Mouse (Mus musculus) left cerebral cortex, postnatal 4 days (tissue): ENCODE results near the gene Epha2. TPM values are rescaled to one million over a fixed set of nuclear protein-coding genes. Genes with fewer than 3 reads are reported as not detected.

Source experiments
- DNase-seq: peaks from one replicate; pipeline ENCODE4 v3.0.0-alpha.2; 2022
- intact Hi-C: fragments of 180-260 bp; cut with DNase I; formaldehyde crosslinking; loops from one replicate; pipeline ENCODE4 v1.15.1; 2025
- total RNA-seq, 2 experiments: library from RNA; stranded (reverse); gene quantifications; 2 replicates each; pipeline ENCODE4 v1.2.3; 2021

Epha2 gene
- total RNA-seq, 2 experiments from 2014 or later, result 1.6 TPM

DNA sequence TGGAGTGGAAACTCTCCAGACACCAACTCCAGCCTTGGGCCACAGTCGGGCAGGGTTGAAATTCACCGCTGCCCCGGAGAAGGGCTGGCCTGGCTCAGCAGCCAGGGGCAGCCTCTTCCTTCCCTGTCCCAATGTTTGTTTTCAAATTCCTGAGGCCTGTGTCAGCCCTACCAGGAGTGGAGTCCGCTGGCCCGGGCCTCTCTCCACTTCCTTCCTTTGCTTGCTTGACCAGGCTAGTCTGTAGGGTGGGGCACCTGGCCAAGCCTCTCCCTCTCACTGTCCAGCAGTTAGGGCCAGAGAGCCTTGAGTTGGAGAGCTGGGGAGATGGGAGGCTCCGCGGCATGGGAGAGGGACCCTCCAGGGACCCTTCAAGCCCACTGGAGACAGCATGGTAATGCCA, 22.9 kb upstream of the Epha2 start:
- DNase-seq, result no peak
- intact Hi-C loops, result no loop called here

DNA sequence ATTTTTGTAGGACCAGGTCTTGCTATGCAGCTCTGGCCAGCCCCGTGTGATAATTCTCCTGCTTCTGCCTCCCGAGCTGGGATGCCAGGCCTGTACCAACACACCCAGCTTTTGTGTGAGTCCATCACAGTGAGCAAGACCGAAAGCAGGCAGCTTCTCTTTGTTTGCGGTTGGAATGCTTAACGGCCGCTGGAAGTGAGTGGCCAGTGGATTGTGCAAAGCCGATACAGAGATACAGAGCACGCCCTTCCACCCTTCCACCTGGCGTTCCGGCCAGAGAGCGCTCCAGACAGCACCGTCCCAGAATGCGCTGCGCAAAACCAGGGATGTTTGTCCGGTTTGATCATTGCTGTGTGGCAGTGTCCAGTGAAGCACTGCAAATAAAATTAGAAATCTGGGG, 21.7 kb upstream of the Epha2 start:
- intact Hi-C loops, result no loop called here
- DNase-seq, result no peak

GRCm38 (mm10) chr4:141279783-141280182, 21.3 kb upstream of the Epha2 start:
- no peak for DNase-seq
- intact Hi-C loops, result no loop called here

- intact Hi-C loops, result no loop called here
- no peak for DNase-seq
These were observed 20.6 kb upstream of the Epha2 start for GRCm38 (mm10) chr4:141280471-141280870.

DNA sequence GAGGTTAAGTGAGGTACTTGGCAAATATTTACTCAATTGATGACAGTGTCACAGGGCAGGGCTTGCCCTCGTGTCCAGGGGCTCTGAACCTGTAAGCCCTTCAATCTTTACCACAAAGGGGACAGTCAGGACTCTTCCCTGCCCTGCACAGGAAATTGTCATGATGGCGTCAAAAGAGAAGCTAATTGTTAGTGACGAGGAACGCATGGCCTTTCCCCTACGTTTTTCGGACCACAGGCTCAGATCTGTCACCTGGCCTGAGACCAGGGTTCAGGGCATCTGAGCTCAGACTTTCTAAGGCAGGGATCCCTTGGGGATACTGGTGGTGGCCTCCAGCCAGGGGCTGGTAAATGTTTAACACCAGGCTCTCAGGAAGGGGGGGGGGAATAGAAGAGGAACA, 19.9 kb upstream of the Epha2 start:
- DNase-seq, result no peak
- intact Hi-C loops, result no loop called here

DNA sequence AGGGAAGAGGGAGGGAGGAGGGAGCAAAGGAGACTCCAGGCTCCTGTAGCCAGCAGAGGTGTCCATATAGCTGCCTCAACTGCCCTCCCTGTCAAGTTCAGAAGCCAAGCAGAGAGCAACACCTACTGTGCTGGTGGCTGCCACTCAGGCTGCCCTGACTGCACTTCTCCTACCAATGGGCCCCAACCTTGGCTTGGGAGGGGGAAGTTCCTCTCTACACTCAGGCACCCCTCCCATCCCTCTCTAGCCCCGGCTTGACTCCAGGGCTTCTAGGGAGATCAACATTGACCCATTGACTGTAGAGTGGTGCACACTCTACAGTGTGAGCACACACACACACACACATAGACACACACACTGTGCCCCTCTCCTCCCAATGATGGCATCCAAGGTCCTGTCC, 19.5 kb upstream of the Epha2 start:
- no peak for DNase-seq
- intact Hi-C loops, result no loop called here

DNA sequence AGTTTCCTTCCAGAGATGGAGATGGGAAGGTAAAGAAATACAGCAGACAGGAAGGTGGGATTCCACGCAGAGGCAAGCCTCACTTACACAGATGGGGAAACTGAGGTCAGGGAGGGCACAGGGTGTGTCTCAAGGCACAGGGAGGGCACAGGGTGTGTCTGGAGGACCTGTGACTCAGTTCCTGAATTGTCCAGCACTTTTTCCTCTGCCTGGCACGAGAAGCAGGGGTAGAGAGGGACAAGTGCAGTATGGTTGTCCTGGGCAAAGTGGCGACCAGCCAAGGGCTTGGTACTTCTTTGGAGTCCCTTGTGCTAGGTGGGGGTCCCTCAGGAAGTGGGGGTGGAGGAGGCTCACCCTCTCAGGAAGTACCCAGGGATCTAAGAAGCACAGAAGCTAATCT, 19.0 kb upstream of the Epha2 start:
- intact Hi-C loops, result no loop called here
- DNase-seq, result no peak

- intact Hi-C loops, result no loop called here
- DNase-seq, result no peak
These were observed 18.4 kb upstream of the Epha2 start for GRCm38 (mm10) chr4:141282623-141283022.

DNA sequence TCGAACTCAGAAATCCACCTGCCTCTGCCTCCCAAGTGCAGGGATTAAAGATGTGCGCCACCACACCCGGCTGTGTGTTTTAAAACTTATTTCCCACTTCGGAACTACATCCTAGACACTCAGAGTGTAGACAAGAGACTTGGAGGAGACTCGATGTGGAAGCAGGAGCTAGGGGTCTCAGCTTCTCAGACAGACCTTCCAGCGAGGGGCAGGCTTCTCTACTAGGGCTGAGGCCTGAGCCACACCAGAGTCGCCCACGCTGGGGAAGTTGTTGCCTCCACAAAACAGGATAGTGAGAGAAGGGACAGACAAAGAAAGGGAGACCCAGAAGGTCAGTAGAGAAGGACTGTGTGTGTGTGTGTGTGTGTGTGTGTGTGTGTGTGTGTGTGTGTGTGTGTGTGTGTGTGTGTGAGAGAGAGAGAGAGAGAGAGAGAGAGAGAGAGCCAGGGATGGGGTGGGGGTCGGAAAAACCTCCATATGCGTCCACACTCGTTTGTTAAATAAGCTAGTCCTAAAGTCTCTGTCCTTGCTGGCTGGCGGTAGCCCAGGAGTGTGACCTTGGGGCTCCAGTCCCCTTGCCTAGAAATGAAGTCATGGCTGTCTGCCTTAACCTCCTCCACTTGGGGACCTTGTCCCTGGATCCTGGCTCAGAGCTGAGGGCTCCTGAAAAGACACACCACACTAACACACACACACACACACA, 17.7 kb upstream of the Epha2 start:
- no peak for DNase-seq
- intact Hi-C loops, result no loop called here

GRCm38 (mm10) chr4:141283879-141284411, 17.1 kb upstream of the Epha2 start:
- intact Hi-C loops, result no loop called here
- DNase-seq, result no peak

DNA sequence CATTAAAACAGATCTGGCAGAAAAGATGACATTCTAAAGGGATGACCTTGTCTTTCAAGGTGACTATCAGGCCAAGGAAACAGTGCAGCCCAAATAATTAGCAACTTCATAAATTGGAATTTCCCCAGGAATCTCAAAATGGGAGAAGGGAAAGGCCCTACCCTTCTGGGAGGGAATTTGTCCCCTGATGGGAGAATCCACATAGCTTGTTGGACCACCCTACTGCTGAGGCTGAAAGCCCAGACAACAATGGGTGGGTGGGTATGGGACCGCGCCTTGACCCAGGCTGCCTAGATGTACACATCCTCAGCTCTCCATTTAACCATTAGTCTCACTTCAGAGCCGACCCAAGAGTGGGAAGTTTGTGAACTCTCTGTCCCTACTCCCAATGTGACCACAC, 16.6 kb upstream of the Epha2 start:
- DNase-seq, result no peak
- intact Hi-C loops, result no loop called here

DNA sequence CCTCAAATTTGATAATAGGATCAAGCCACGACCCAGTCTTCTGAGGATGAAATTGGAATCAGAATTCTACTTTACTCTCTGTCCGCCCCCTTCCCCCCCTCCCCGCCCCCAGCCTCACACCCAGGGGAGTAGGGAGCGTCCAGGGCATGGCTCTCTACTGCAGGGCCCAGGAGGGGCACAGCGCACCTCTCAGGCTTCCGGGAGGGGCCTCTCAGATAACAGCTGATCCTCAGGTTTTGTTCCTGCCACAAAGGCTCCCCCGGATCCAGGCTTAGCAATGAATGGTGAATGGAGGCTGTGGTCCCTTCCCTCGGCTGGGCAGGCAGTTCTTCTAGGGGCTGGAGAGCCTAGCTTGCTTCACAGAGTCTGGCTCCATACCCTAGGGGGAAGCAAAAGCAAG, 15.9 kb upstream of the Epha2 start:
- no peak for DNase-seq
- intact Hi-C loops, result no loop called here

DNA sequence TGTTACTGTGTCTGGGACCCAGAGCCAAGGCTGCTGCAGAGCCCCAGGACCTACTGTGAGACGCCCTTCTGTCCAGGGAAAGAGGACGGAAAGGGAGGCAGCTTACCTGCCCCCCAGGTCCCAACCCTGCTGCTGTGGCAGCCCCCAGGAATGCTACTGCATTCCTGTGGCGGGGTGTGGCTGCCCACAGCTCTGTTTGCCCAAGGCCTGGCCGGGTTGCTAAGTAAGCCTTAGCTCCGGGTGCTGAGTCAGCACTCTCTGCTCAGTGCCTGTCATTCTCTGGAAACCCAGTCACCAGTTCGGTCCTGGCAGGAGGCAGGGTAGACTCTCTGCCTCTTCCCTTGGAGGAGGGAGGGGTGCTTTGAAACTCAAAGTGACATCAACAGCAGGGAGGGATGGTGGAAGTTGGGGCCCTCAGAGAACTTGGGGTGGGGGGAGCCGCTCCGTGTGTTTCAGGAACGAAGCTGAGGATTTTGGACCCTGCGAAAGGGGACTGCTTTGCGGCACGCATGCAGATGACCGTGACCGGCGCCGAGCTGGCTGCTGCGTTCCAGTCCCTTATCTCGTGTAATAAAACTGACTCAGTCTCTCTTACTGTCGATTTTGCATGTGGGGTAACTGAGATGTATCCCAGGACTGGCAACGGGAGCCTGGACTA, 14.1 kb upstream of the Epha2 start:
- intact Hi-C loops, result no loop called here
- DNase-seq, result no peak

GRCm38 (mm10) chr4:141287518-141288004, 13.5 kb upstream of the Epha2 start:
- intact Hi-C loops, result no loop called here
- no peak for DNase-seq

DNA sequence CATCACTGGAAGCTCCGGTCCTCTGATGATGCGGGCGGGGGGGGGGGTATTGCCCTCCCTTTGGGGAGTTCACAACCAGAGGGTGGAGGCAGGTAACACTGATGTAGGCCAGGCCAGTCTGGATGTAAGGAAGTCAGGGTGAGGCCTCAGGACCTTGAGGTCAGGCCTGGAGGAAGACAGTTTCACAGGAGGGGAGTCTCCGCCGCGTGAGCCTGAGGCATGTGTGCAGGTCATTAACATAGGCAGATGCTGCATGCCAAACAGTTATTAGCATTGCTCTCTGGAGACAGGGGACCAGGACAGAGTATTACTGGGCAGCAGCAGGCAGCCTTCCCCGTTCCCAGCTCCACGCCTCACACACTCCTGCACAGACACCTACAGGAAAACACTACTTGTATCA, 12.9 kb upstream of the Epha2 start:
- intact Hi-C loops, result no loop called here
- DNase-seq, result no peak

DNA sequence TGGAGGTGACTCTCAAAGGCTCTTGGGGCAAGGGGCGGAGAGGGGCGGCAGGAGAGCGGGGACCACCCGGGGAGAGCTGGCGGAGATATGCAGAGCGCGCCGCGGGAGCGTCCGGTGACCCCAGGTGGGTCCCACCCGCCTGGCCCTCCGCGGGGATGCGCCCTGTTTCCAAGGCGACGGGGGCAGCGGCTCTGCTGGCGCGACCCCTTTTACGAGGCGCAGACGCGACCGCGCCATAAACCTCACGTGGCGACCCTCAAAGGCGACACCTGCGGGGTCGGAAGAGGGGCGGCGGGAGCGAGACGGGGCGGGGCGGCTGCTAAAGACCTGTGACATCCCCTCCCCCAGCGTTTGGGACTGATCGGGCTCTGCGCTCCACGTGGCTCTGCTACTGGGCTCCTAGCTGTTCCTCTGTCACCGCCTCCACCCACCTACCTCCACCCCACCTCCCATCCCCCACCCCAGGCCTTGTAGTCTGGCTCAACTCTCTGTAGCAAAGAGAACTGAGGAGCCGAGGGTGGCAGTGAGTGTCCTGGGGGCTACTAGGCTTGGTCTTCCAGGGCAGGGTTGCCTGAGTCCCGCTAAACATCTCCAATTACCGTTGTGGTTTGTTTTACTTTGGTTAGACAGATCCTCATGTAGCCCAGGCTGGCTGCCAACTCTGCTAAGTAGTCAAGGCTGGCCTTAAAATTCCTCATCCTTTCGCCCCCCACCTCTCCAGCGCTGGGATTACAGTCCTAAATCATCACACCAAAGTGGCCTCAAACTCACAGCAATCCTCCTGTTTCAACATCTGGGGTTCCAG, 9.3 kb upstream of the Epha2 start:
- DNase-seq, result no peak
- intact Hi-C loops, result no loop called here

GRCm38 (mm10) chr4:141295774-141296186, 5.3 kb upstream of the Epha2 start:
- intact Hi-C loops, result no loop called here
- DNase-seq, result no peak

GRCm38 (mm10) chr4:141297934-141298333, 3.1 kb upstream of the Epha2 start:
- no peak for DNase-seq
- intact Hi-C loops, result no loop called here

GRCm38 (mm10) chr4:141299356-141299755, 1.7 kb upstream of the Epha2 start:
- intact Hi-C loops, result no loop called here
- no peak for DNase-seq

DNA sequence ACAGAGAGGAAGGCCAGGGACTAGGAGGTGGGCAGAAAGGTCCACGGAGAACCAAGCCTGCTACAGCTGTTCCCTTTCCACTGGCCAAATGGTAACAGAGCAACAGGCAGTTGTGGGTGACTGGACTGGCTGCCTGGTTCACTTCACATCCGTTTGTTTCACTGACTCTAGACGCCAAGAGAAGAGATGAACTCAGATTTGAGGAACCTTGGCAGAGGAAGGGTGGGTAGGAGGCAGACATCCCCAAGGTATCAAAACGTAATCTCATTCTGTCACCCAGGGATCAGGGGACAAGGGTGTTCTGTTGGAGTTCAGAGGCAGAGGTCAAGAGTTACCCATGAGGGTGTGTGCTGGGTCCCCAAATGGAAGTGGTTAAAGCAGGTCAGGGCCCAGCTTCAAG, 844 bp upstream of the Epha2 start:
- no peak for DNase-seq

DNA sequence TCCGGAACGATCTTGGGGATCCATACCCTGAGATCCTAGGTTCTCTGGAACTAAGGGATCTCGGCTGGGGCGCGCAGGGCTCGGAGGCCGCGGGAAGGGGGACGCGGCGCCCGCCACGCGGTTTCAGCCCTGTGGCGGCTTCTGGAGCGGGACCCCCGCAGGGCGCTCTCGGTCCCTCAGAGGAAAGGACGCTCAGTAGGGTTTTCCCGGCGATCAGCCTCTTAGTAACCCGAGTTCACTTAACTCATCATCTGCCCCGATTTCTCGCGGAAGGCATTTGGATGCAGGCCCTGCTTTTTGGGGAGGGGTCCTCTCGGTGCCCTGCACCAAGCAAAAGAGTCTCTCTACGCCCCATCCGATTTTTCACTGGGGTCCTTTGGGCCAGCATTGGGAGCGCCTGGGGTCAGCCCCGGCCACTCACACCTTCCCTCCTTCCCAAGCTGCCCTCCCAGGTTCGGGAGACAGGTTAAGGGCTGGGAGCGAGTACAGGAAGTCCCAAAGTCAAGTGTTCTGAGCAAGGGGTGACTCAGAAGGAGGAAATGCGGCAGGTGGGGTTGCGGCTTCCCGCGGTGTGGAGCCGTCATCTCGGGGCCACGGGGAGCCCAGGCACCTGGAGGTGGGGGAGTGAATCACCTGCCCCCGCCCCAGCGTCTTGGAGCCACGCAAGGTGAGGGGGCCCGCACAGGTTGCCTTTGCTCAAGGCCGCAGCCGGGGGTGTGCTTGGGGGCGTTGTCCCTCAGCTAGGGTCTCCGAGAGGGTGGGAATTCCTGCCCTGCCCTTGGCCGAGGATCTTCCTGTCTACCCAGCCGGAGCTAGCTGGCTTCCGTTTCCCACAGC, 769 bp downstream of the Epha2 start:
- intact Hi-C loops, result no loop called here
- DNase-seq, result no peak

More for the DNA sequence above, 844 bp upstream of the Epha2 start:
- intact Hi-C loops, result no loop called here
